ENCODE assay signal across 29 mouse cellular contexts in genomic region chr15:11487268-11487783, GRCm38 (mm10).
DNase-seq lines count a peak whose midpoint lies in the region; ATAC-seq lines count a peak whose summit lies in the region.
"Had no signal": no experiment of that assay in that cellular context is flagged by ENCODE, and none has a peak within 500 bp of the region (broad histone marks: within the 10 kb centered on the region; RNA-seq: fewer than 3 reads in every experiment).

No protein-coding gene starts in this region.

- WGBS in limb, embryonic 13.5 days = 52% methylated on average over 5 of the region's 5 CpGs
- 78% methylated on average over 5 of the region's 5 CpGs for WGBS in limb, embryonic 10.5 days
- 72% methylated on average over 5 of the region's 5 CpGs for WGBS in intestine, embryonic 15.5 days
- WGBS in midbrain, embryonic 16.5 days = 79% methylated on average over 5 of the region's 5 CpGs

- intact Hi-C loops in heart, postnatal 36 days (cut with DNase I) = no loop called here

- peak; percentile 49 for DNase-seq in heart, adult 11 months
- DNase-seq in heart, postnatal 36 days = no peak
- DNase-seq in limb, embryonic 10.5 days (ENCODE audit: low spot score) = no peak
- no peak for DNase-seq in adipocyte (ENCODE audit: low spot score)
- DNase-seq: adrenal gland, adult 8-10 months; adrenal gland, postnatal 25 days; B cell, adult 2 months; cerebellum, adult 11-12 months; cerebellum, adult 8-10 months; cerebellum, postnatal 10 days; cerebellum, postnatal 36 days; embryo, embryonic 11 days; forebrain, postnatal 0 days; gastrocnemius, adult 2 months; gastrocnemius, postnatal 14 days; heart, adult 18-20 months; heart, postnatal 10 days; heart, postnatal 4 days had no signal

- no peaks in the 10 kb centered on the region for H3K36me3 ChIP-seq in limb, embryonic 13.5 days
- H3K36me3 ChIP-seq in limb, embryonic 10.5 days = no peaks in the 10 kb centered on the region
- no peaks in the 10 kb centered on the region for H3K36me3 ChIP-seq in intestine, embryonic 15.5 days
- no peaks in the 10 kb centered on the region for H3K36me3 ChIP-seq in midbrain, embryonic 16.5 days (ENCODE audit: control insufficient read depth, insufficient read depth, low read length)
- H3K36me3 ChIP-seq: embryonic facial prominence, embryonic 15.5 days; G1E; heart, embryonic 12.5 days; heart, embryonic 15.5 days had no signal

- peaks cover 18% of the 10 kb centered on the region for H3K27me3 ChIP-seq in limb, embryonic 13.5 days
- H3K27me3 ChIP-seq in limb, embryonic 10.5 days (ENCODE audit: low read depth, poor library complexity, severe bottlenecking) = no peaks in the 10 kb centered on the region
- H3K27me3 ChIP-seq in intestine, embryonic 15.5 days (replicated peaks) = no peaks in the 10 kb centered on the region
- no peaks in the 10 kb centered on the region for H3K27me3 ChIP-seq in midbrain, embryonic 16.5 days (ENCODE audit: control insufficient read depth, insufficient read depth, low read depth, low read length)
- H3K27me3 ChIP-seq: CH12.LX; embryonic facial prominence, embryonic 15.5 days; heart, embryonic 12.5 days; heart, embryonic 15.5 days had no signal

- H3K27ac ChIP-seq in limb, embryonic 13.5 days = no peak overlapping the region
- H3K27ac ChIP-seq in limb, embryonic 10.5 days = no peak overlapping the region
- H3K27ac ChIP-seq in intestine, embryonic 15.5 days = 0 out of 2 replicates have a peak overlapping the region, but pooled peaks have one; percentile 34
- no peak overlapping the region for H3K27ac ChIP-seq in midbrain, embryonic 16.5 days (ENCODE audit: low read length)
- H3K27ac ChIP-seq: embryonic facial prominence, embryonic 15.5 days; gastrocnemius, adult 2 months; heart, embryonic 15.5 days; hindbrain, embryonic 14.5 days; hindbrain, postnatal 0 days had no signal

- H3K9ac ChIP-seq in limb, embryonic 13.5 days = no peak overlapping the region
- no peak overlapping the region for H3K9ac ChIP-seq in intestine, embryonic 15.5 days
- no peak overlapping the region for H3K9ac ChIP-seq in midbrain, embryonic 16.5 days (ENCODE audit: low read depth, low read length)
- H3K9ac ChIP-seq: embryonic facial prominence, embryonic 15.5 days; forebrain, postnatal 0 days; heart, embryonic 12.5 days; heart, embryonic 15.5 days; hindbrain, embryonic 14.5 days had no signal

- no peak overlapping the region for H3K4me3 ChIP-seq in limb, embryonic 13.5 days
- H3K4me3 ChIP-seq in limb, embryonic 10.5 days = no peak overlapping the region
- no peak overlapping the region for H3K4me3 ChIP-seq in intestine, embryonic 15.5 days (replicated peaks)
- no peak overlapping the region for H3K4me3 ChIP-seq in midbrain, embryonic 16.5 days (ENCODE audit: low read depth, low read length)
- H3K4me3 ChIP-seq: embryonic facial prominence, embryonic 15.5 days; gastrocnemius, adult 2 months; heart, embryonic 12.5 days; heart, embryonic 15.5 days had no signal

- no peaks in the 10 kb centered on the region for H3K9me3 ChIP-seq in limb, embryonic 13.5 days
- H3K9me3 ChIP-seq in limb, embryonic 10.5 days (replicated peaks) = no peaks in the 10 kb centered on the region
- no peaks in the 10 kb centered on the region for H3K9me3 ChIP-seq in intestine, embryonic 15.5 days
- no peaks in the 10 kb centered on the region for H3K9me3 ChIP-seq in midbrain, embryonic 16.5 days (replicated peaks; ENCODE audit: control insufficient read depth, low read length, poor library complexity, severe bottlenecking)
- H3K9me3 ChIP-seq: embryonic facial prominence, embryonic 15.5 days; G1E; heart, embryonic 12.5 days; heart, embryonic 15.5 days had no signal

- peak; percentile 76; the same call in 1 of the 2 replicates for ATAC-seq in limb, embryonic 13.5 days (ENCODE audit: low FRiP score, low read depth)
- no peak for ATAC-seq in intestine, embryonic 15.5 days
- ATAC-seq in midbrain, embryonic 16.5 days = no peak
- ATAC-seq: forebrain, embryonic 14.5 days; forebrain, postnatal 0 days; hindbrain, postnatal 0 days had no signal

- no peak overlapping the region for H3K4me2 ChIP-seq in limb, embryonic 13.5 days (replicated peaks)
- no peak overlapping the region for H3K4me2 ChIP-seq in intestine, embryonic 15.5 days (replicated peaks)
- H3K4me2 ChIP-seq in midbrain, embryonic 16.5 days (ENCODE audit: low read length) = no peak overlapping the region
- H3K4me2 ChIP-seq: embryonic facial prominence, embryonic 15.5 days; heart, embryonic 12.5 days; heart, embryonic 15.5 days; hindbrain, embryonic 14.5 days had no signal

- H3K4me1 ChIP-seq in limb, embryonic 13.5 days = peaks cover 13% of the 10 kb centered on the region
- 0 out of 2 replicates have a peak, but pooled peaks cover 3% of the 10 kb centered on the region for H3K4me1 ChIP-seq in limb, embryonic 10.5 days
- 0 out of 2 replicates have a peak, but pooled peaks cover 3% of the 10 kb centered on the region for H3K4me1 ChIP-seq in intestine, embryonic 15.5 days (replicated peaks)
- H3K4me1 ChIP-seq in midbrain, embryonic 16.5 days (ENCODE audit: control insufficient read depth, insufficient read depth, low read length) = no peaks in the 10 kb centered on the region
- H3K4me1 ChIP-seq: embryonic facial prominence, embryonic 15.5 days; heart, embryonic 15.5 days had no signal
